Mouse (Mus musculus) heart, embryonic 10.5 days (tissue): ENCODE measurements around the gene Dnajc30. TPM values are rescaled to one million over a fixed set of nuclear protein-coding genes. Genes with fewer than 3 reads are reported as not detected.

Experiments used
- DNase-seq: peaks from one replicate; pipeline ENCODE4 v3.0.0-alpha.2; 2017; ENCODE audit warnings: low spot score
- H3K27ac ChIP-seq: fragments of 300-500 bp; sonication (generic); 2 replicates; pipeline ENCODE4 v1.5.1; 2016; ENCODE audit warnings: mild to moderate bottlenecking
- H3K27me3 ChIP-seq: fragments of 300-500 bp; sonication (generic); 2 replicates; pipeline ENCODE4 v1.6.1; 2016; ENCODE audit warnings: mild to moderate bottlenecking; ENCODE audit not compliant: poor library complexity, insufficient read depth, severe bottlenecking
- H3K36me3 ChIP-seq: fragments of 300-500 bp; sonication (generic); 2 replicates; pipeline ENCODE4 v1.6.1; 2016; ENCODE audit warnings: mild to moderate bottlenecking, moderate library complexity
- H3K4me1 ChIP-seq: fragments of 300-500 bp; sonication (generic); 2 replicates; pipeline ENCODE4 v1.6.1; 2016; ENCODE audit warnings: mild to moderate bottlenecking
- H3K4me3 ChIP-seq: fragments of 300-500 bp; sonication (generic); 2 replicates; pipeline ENCODE4 v1.5.1; 2016; ENCODE audit warnings: mild to moderate bottlenecking, moderate library complexity
- H3K9me3 ChIP-seq: fragments of 300-500 bp; sonication (generic); 2 replicates; pipeline ENCODE4 v1.6.1; 2016; ENCODE audit warnings: mild to moderate bottlenecking, moderate library complexity
- WGBS: fragments of 180-500 bp; shearing (Covaris S2); methylation state at CpG from one replicate; pipeline ENCODE4 v1.1.7; 2016; 5-methylcytosine and 5-hydroxymethylcytosine counted together
- polyA plus RNA-seq: library from polyadenylated mRNA; unstranded; fragments of >200 nt; fragmentation: Nextera tagmentation; extraction: Ambion mirVana; gene quantifications from 2 replicates; pipeline ENCODE4 v1.2.1, GENCODE M21; 2016

Gene Dnajc30
- 24.5 and 27.6 TPM in 2 replicates for polyA plus RNA-seq

DNA sequence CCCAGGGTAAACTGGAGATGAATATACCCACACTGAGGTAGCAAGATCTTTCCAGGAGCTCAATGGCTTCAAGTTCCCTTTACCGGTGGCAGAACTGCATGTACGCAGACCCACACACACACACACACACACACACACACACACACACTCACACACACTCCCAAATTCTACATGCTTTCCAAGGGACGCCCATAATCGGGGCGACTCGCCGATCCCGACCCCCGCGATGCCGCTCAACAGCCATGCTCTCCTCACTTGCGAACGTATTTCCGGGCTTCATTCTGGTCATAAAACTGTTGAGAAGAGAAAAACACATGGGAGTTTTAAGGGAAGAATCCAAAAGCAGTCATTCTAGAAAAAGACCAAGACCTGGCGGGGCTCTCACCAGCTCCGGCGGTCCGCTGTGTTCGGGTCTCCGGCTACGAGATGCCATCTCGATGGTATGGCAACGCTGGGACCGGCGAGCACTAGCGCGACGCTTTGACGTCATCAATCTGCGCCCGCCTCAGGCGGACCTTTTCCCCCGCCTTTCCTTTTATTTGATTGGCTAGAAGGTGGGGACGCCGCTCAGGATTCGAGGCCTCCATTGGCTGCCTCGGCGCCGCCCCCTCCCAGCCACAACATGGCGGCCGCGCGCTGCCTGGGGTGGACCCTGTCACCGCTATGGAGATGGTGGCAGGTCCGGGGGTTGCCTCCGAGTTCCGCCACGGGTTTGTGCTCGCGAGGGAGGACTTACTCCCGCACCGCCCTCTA is at the start of gene Dnajc30:
TSS of gene Dnajc30 (plus strand) at position 574 of the 753 bp plus-strand sequence.
- peaks cover 62% of the 10 kb centered on the region for H3K36me3 ChIP-seq
- H3K27me3 ChIP-seq: no peaks in the 10 kb centered on the region
- under 1% methylated on average over 52 of the region's 52 CpGs for WGBS
- H3K27ac ChIP-seq: peak within 1 kb of the TSS; percentile 88
- peak within 1 kb of the TSS; percentile 86 for H3K4me3 ChIP-seq
- H3K4me1 ChIP-seq: peaks cover 22% of the 10 kb centered on the region; the same call in 1 of the 2 replicates
- no peaks in the 10 kb centered on the region for H3K9me3 ChIP-seq
- DNase-seq: peak; percentile 98

GRCm38 (mm10) chr5:135015497-135015896 is 48.5 kb upstream of the Dnajc30 start:
- peak; percentile 92 for DNase-seq
- H3K4me1 ChIP-seq: peaks cover 31% of the 10 kb centered on the region
- H3K4me3 ChIP-seq: no peak overlapping the region
- no peaks in the 10 kb centered on the region for H3K9me3 ChIP-seq
- no peak overlapping the region for H3K27ac ChIP-seq
- H3K36me3 ChIP-seq: peaks cover 6% of the 10 kb centered on the region
- WGBS: 13% methylated on average over 7 of the region's 7 CpGs
- H3K27me3 ChIP-seq: no peaks in the 10 kb centered on the region

- Histone ChIP-seq H3K4me3 (no peak overlapping the region), H3K27ac (no peak overlapping the region), H3K4me1 (peaks cover 23% of the 10 kb centered on the region), H3K9me3 (no peaks in the 10 kb centered on the region), H3K36me3 (peaks cover under 1% of the 10 kb centered on the region; the same call in 1 of the 2 replicates), H3K27me3 (no peaks in the 10 kb centered on the region; the same call in 1 of the 2 replicates)
- 53% methylated on average over 4 of the region's 4 CpGs for WGBS
- no peak for DNase-seq
Measured at GRCm38 (mm10) chr5:135016224-135016759, 47.7 kb upstream of the Dnajc30 start.

- Histone ChIP-seq H3K4me3 (no peak overlapping the region), H3K9me3 (no peaks in the 10 kb centered on the region), H3K36me3 (no peaks in the 10 kb centered on the region), H3K27me3 (no peaks in the 10 kb centered on the region; the same call in 1 of the 2 replicates), H3K4me1 (peaks cover 25% of the 10 kb centered on the region), H3K27ac (no peak overlapping the region)
- 76% methylated on average over 6 of the region's 6 CpGs for whole genome bisulfite sequencing
- DNase-seq: no peak
Measured at GRCm38 (mm10) chr5:135021814-135022213, 42.2 kb upstream of the Dnajc30 start.

DNA sequence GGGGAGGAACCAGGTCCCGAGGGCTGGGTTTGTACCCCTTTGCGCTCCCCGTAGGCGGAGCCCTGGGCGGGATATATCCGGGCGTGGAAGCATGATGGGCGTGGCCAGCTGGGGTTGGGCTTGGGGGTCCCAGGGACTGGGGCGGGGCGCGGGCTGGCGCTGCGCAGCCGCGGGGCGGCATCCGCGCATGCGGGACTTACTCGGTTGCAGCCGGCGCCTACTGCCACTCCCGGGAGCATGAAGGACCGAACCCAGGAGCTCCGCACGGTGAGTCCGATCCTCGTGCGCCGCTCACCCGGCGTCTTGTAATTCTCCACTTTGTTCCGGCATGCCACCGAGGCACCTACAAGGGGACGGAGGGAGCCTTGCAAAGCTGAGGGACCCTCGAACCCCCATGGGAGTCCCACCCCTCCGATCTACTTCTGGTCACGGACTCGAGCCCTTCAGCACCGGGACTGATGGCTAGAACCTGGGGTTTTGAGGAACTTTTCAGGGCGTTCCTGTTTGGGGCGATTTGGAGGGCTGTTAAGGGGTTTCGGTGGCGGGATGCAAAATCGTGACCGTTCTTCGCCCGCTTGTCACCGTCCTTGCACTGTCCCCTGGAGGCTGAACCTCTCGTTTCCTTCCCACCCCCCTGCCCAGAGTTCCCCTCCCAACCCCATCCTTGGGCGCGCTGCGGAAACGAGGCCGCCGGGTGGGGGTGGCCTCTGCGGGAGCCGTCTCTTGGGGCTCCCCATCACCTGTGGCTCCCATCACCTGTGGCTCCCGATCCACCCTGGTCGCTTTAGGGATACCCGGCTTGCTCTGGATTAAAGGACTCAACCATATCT is 40.4 kb upstream of the Dnajc30 start, which contains the start of gene Stx1a:
TSS of gene Stx1a (plus strand) at position 139 of the 830 bp plus-strand sequence.
- Histone ChIP-seq H3K9me3 (no peaks in the 10 kb centered on the region), H3K36me3 (no peaks in the 10 kb centered on the region), H3K27ac (peak within 1 kb of the TSS; percentile 85), H3K4me3 (peak within 1 kb of the TSS; percentile 85), H3K4me1 (peaks cover 30% of the 10 kb centered on the region), H3K27me3 (no peaks in the 10 kb centered on the region; the same call in 1 of the 2 replicates)
- DNase-seq: peak; percentile 96
- WGBS: 1% methylated on average over 60 of the region's 61 CpGs

DNA sequence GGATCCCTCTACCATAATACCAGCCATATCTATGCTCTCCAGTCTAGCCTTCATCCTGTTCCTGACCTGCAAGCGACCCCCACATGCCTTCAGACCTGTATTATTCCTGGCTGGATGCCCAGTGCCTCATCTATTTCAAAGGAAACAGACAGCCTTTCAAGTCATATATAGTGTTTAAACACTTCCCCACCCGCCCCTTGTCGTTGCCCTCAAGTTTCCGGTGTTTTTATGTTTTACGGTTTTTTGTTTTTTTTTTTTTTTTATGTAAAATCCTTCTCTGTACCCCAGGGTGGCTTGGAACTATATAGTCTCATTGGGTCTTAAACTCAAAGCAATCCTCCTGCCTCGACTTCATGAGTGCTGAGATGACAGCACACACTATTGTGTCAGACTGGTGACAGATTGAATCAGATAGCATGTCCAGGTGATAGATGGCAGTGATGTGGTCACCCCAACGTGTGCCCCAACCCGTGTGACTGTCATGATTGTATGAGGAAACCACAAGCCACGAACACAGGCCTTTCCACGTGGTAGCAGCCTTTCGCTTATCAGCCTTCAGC is 39.3 kb upstream of the Dnajc30 start:
- H3K27ac ChIP-seq: peak overlapping the region; percentile 10; the same call in 1 of the 2 replicates
- H3K36me3 ChIP-seq: no peaks in the 10 kb centered on the region
- WGBS: 48% methylated on average over 11 of the region's 11 CpGs
- H3K4me1 ChIP-seq: peaks cover 41% of the 10 kb centered on the region
- H3K4me3 ChIP-seq: peak overlapping the region; percentile 85
- H3K27me3 ChIP-seq: no peaks in the 10 kb centered on the region; the same call in 1 of the 2 replicates
- H3K9me3 ChIP-seq: no peaks in the 10 kb centered on the region
- peak; percentile 89 for DNase-seq

GRCm38 (mm10) chr5:135025899-135026298 is 38.1 kb upstream of the Dnajc30 start:
- Histone ChIP-seq H3K27me3 (no peaks in the 10 kb centered on the region; the same call in 1 of the 2 replicates), H3K9me3 (no peaks in the 10 kb centered on the region), H3K27ac (peak overlapping the region; percentile 47; the same call in 1 of the 2 replicates), H3K36me3 (no peaks in the 10 kb centered on the region), H3K4me3 (peak overlapping the region; percentile 33), H3K4me1 (peaks cover 41% of the 10 kb centered on the region)
- no peak for DNase-seq
- 12% methylated on average over 7 of the region's 7 CpGs for WGBS

- Histone ChIP-seq H3K27me3 (no peaks in the 10 kb centered on the region), H3K4me1 (peaks cover 34% of the 10 kb centered on the region), H3K36me3 (peaks cover 11% of the 10 kb centered on the region; the same call in 1 of the 2 replicates), H3K4me3 (peak overlapping the region; percentile 28; the same call in 1 of the 2 replicates), H3K9me3 (no peaks in the 10 kb centered on the region), H3K27ac (peak overlapping the region; percentile 56; the same call in 1 of the 2 replicates)
- DNase-seq: no peak
- 44% methylated on average over 18 of the region's 18 CpGs for WGBS
Measured at GRCm38 (mm10) chr5:135029007-135029854, 34.8 kb upstream of the Dnajc30 start.

- WGBS: 88% methylated on average over 5 of the region's 5 CpGs
- no peak overlapping the region for H3K27ac ChIP-seq
- no peaks in the 10 kb centered on the region for H3K27me3 ChIP-seq
- H3K9me3 ChIP-seq: no peaks in the 10 kb centered on the region
- peaks cover 22% of the 10 kb centered on the region for H3K36me3 ChIP-seq
- DNase-seq: no peak
- peaks cover 21% of the 10 kb centered on the region for H3K4me1 ChIP-seq
- no peak overlapping the region for H3K4me3 ChIP-seq
Measured at GRCm38 (mm10) chr5:135032581-135032980, 31.4 kb upstream of the Dnajc30 start.

DNA sequence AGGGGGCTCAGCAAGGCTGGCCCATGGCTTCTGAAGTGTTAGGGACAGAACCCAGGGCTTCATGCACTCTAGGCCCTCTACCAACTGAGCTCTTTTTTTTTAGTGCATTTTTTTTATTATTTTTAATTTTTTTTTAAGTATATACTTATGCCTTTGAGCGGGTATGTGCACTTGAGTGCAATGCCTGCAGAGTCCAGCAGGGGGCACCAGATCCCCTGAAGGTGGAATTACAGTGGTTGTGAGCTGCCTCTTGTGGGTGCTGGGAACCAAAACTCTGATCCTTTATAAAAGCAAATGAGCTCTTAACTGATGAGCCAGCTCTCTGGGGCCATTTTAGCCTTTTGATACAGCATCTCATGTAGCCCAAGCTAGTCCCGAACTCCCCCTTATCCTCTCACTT is 29.4 kb upstream of the Dnajc30 start:
- Histone ChIP-seq H3K27ac (no peak overlapping the region), H3K4me1 (peaks cover 14% of the 10 kb centered on the region), H3K9me3 (no peaks in the 10 kb centered on the region), H3K36me3 (peaks cover 40% of the 10 kb centered on the region), H3K4me3 (no peak overlapping the region), H3K27me3 (no peaks in the 10 kb centered on the region)
- no peak for DNase-seq
- 91% methylated on average over 2 of the region's 2 CpGs for WGBS

DNA sequence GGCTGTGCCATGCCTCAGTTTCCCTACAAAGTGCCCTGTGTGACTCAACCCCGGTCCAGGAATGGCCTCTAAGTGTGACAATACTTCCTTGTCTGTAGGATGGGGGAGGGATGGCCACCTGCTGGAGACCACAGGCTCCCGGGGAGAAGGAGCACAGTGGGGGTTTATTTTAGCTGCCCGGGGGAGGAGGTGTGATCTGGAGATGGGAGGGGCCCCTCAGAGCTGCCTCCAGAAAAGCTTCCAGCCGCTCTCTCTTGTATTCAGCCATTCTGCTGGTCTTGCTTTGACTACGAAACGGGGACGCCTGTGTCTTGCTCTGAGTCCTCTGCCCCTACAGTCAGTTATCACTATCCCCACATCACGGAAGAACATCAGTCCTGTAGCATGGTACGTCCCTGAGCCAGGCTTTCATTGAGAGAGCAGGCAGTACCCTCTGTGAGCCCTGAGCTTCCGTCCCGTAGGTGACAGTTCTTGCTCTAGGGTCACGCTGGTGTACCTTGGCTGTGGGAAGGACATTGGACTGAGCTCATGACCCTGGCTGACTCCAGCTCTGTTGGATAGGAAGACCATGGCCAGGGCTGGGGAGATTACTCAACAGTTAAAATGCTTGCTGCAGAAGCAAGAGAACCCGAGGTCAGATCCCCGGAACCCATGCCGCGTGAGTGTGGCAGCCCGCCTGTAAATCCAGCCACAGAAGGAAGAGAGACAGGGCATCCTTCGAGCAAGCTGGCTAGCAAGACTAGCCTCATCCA is 28.2 kb upstream of the Dnajc30 start:
- peaks cover 25% of the 10 kb centered on the region for H3K4me1 ChIP-seq
- 52% methylated on average over 18 of the region's 18 CpGs for WGBS
- H3K36me3 ChIP-seq: peaks cover 40% of the 10 kb centered on the region
- no peak overlapping the region for H3K27ac ChIP-seq
- no peak for DNase-seq
- H3K9me3 ChIP-seq: no peaks in the 10 kb centered on the region
- H3K27me3 ChIP-seq: no peaks in the 10 kb centered on the region
- no peak overlapping the region for H3K4me3 ChIP-seq
